Mouse (Mus musculus) liver, embryonic 12.5 days (tissue): ENCODE measurements at regions not wholly inside any gene's neighbourhood (a gene's known extent, or its start where the extent isn't known, plus 50 kb on each side); places are given as distances from the start of the nearest gene placed in this dataset.

Source experiments
- ATAC-seq: fragments of 200-750 bp; cut with Nextera tagmentation; 2 replicates; pipeline ENCODE4 v1.8.0; 2017; ENCODE audit warnings: moderate number of reproducible peaks, mild to moderate bottlenecking, moderate library complexity
- H3K27ac ChIP-seq: fragments of 300-500 bp; sonication (generic); 2 replicates; pipeline ENCODE4 v1.5.1; 2016; ENCODE audit warnings: mild to moderate bottlenecking
- H3K27me3 ChIP-seq: fragments of 300-500 bp; sonication (generic); replicated peaks from 2 replicates; pipeline ENCODE4 v1.6.1; 2016; ENCODE audit warnings: mild to moderate bottlenecking, moderate library complexity
- H3K36me3 ChIP-seq: fragments of 300-500 bp; sonication (generic); 2 replicates; pipeline ENCODE4 v1.6.1; 2016; ENCODE audit warnings: mild to moderate bottlenecking, moderate library complexity
- H3K4me1 ChIP-seq: fragments of 300-500 bp; sonication (generic); 2 replicates; pipeline ENCODE4 v1.6.1; 2016
- H3K4me2 ChIP-seq: fragments of 300-500 bp; sonication (generic); 2 replicates; pipeline ENCODE4 v1.6.1; 2016; ENCODE audit warnings: mild to moderate bottlenecking, moderate library complexity
- H3K4me3 ChIP-seq: fragments of 300-500 bp; sonication (generic); 2 replicates; pipeline ENCODE4 v1.5.1; 2016; ENCODE audit warnings: mild to moderate bottlenecking, moderate library complexity
- H3K9ac ChIP-seq: fragments of 300-500 bp; sonication (generic); 2 replicates; pipeline ENCODE4 v1.6.1; 2016; ENCODE audit warnings: mild to moderate bottlenecking, moderate library complexity
- H3K9me3 ChIP-seq: fragments of 300-500 bp; sonication (generic); replicated peaks from 2 replicates; pipeline ENCODE4 v1.6.1; 2016; ENCODE audit warnings: mild to moderate bottlenecking, moderate library complexity
- WGBS: fragments of 180-500 bp; shearing (Covaris S2); methylation state at CpG from one replicate; pipeline ENCODE4 v1.1.7; 2016; ENCODE audit not compliant: insufficient replicate concordance; 5-methylcytosine and 5-hydroxymethylcytosine counted together

- Histone ChIP-seq H3K4me2 (no peak overlapping the region), H3K4me3 (no peak overlapping the region), H3K36me3 (no peaks in the 10 kb centered on the region), H3K27me3 (no peaks in the 10 kb centered on the region), H3K27ac (no peak overlapping the region), H3K9ac (no peak overlapping the region), H3K9me3 (no peaks in the 10 kb centered on the region), H3K4me1 (no peaks in the 10 kb centered on the region)
- 55% methylated on average over 4 of the region's 4 CpGs for WGBS
- ATAC-seq: no peak
Measured at GRCm38 (mm10) chr1:193969264-193969908, 599.3 kb upstream of the Camk1g start.

- Histone ChIP-seq H3K36me3 (no peaks in the 10 kb centered on the region), H3K4me3 (no peak overlapping the region), H3K27me3 (no peaks in the 10 kb centered on the region), H3K4me2 (no peak overlapping the region), H3K9ac (no peak overlapping the region), H3K9me3 (no peaks in the 10 kb centered on the region), H3K27ac (no peak overlapping the region), H3K4me1 (no peaks in the 10 kb centered on the region)
- 59% methylated on average over 4 of the region's 4 CpGs for WGBS
- no peak for ATAC-seq
Measured at GRCm38 (mm10) chr1:193967957-193968926, 598.1 kb upstream of the Camk1g start.

GRCm38 (mm10) chr1:193966652-193967555 lies 596.8 kb upstream of the Camk1g start:
- Histone ChIP-seq H3K9ac (no peak overlapping the region), H3K36me3 (no peaks in the 10 kb centered on the region), H3K27ac (no peak overlapping the region), H3K9me3 (no peaks in the 10 kb centered on the region), H3K4me3 (no peak overlapping the region), H3K4me1 (no peaks in the 10 kb centered on the region), H3K4me2 (no peak overlapping the region), H3K27me3 (no peaks in the 10 kb centered on the region)
- WGBS: 48% methylated on average over 1 of the region's 1 CpGs
- ATAC-seq: no peak

GRCm38 (mm10) chr1:193965278-193965677 lies 595.2 kb upstream of the Camk1g start:
- H3K36me3 ChIP-seq: no peaks in the 10 kb centered on the region
- no peak overlapping the region for H3K9ac ChIP-seq
- ATAC-seq: no peak
- no peak overlapping the region for H3K4me3 ChIP-seq
- no peaks in the 10 kb centered on the region for H3K9me3 ChIP-seq
- H3K27ac ChIP-seq: no peak overlapping the region
- H3K27me3 ChIP-seq: no peaks in the 10 kb centered on the region
- 50% methylated on average over 1 of the region's 1 CpGs for WGBS
- no peaks in the 10 kb centered on the region for H3K4me1 ChIP-seq
- H3K4me2 ChIP-seq: no peak overlapping the region

- H3K27ac ChIP-seq: no peak overlapping the region
- H3K27me3 ChIP-seq: no peaks in the 10 kb centered on the region
- no peaks in the 10 kb centered on the region for H3K4me1 ChIP-seq
- H3K9me3 ChIP-seq: no peaks in the 10 kb centered on the region
- H3K9ac ChIP-seq: no peak overlapping the region
- H3K4me3 ChIP-seq: no peak overlapping the region
- no peaks in the 10 kb centered on the region for H3K36me3 ChIP-seq
- no peak overlapping the region for H3K4me2 ChIP-seq
- no peak for ATAC-seq
Measured at GRCm38 (mm10) chr1:193951936-193952335, 581.8 kb upstream of the Camk1g start.

- H3K9ac ChIP-seq: no peak overlapping the region
- H3K36me3 ChIP-seq: no peaks in the 10 kb centered on the region
- no peaks in the 10 kb centered on the region for H3K27me3 ChIP-seq
- H3K4me2 ChIP-seq: no peak overlapping the region
- H3K27ac ChIP-seq: no peak overlapping the region
- ATAC-seq: no peak
- no peak overlapping the region for H3K4me3 ChIP-seq
- no peaks in the 10 kb centered on the region for H3K4me1 ChIP-seq
- no peaks in the 10 kb centered on the region for H3K9me3 ChIP-seq
Measured at GRCm38 (mm10) chr1:193949817-193950216, 579.7 kb upstream of the Camk1g start.

- no peaks in the 10 kb centered on the region for H3K36me3 ChIP-seq
- H3K27me3 ChIP-seq: no peaks in the 10 kb centered on the region
- H3K9ac ChIP-seq: no peak overlapping the region
- WGBS: 52% methylated on average over 6 of the region's 6 CpGs
- ATAC-seq: no peak
- no peaks in the 10 kb centered on the region for H3K9me3 ChIP-seq
- no peak overlapping the region for H3K4me3 ChIP-seq
- H3K4me2 ChIP-seq: no peak overlapping the region
- no peak overlapping the region for H3K27ac ChIP-seq
- H3K4me1 ChIP-seq: no peaks in the 10 kb centered on the region
Measured at GRCm38 (mm10) chr1:193946953-193947586, 577.0 kb upstream of the Camk1g start.

- no peak for ATAC-seq
- no peaks in the 10 kb centered on the region for H3K9me3 ChIP-seq
- H3K9ac ChIP-seq: no peak overlapping the region
- no peaks in the 10 kb centered on the region for H3K4me1 ChIP-seq
- WGBS: 67% methylated on average over 2 of the region's 2 CpGs
- no peak overlapping the region for H3K4me3 ChIP-seq
- no peaks in the 10 kb centered on the region for H3K36me3 ChIP-seq
- no peak overlapping the region for H3K27ac ChIP-seq
- H3K27me3 ChIP-seq: no peaks in the 10 kb centered on the region
- H3K4me2 ChIP-seq: no peak overlapping the region
Measured at GRCm38 (mm10) chr1:193935969-193936368, 565.9 kb upstream of the Camk1g start.

- Histone ChIP-seq H3K4me1 (no peaks in the 10 kb centered on the region), H3K27ac (no peak overlapping the region), H3K27me3 (no peaks in the 10 kb centered on the region), H3K4me3 (no peak overlapping the region), H3K9me3 (no peaks in the 10 kb centered on the region), H3K4me2 (no peak overlapping the region), H3K9ac (no peak overlapping the region), H3K36me3 (no peaks in the 10 kb centered on the region)
- peak; percentile 57 for ATAC-seq
- 29% methylated on average over 1 of the region's 1 CpGs for WGBS
Measured at GRCm38 (mm10) chr1:193934308-193934707, 564.2 kb upstream of the Camk1g start.

GRCm38 (mm10) chr1:193931131-193931729 lies 561.1 kb upstream of the Camk1g start:
- Histone ChIP-seq H3K27me3 (no peaks in the 10 kb centered on the region), H3K36me3 (no peaks in the 10 kb centered on the region), H3K9ac (no peak overlapping the region), H3K9me3 (no peaks in the 10 kb centered on the region), H3K27ac (no peak overlapping the region), H3K4me3 (no peak overlapping the region), H3K4me2 (no peak overlapping the region), H3K4me1 (no peaks in the 10 kb centered on the region)
- WGBS: 70% methylated on average over 5 of the region's 5 CpGs
- no peak for ATAC-seq

- Histone ChIP-seq H3K4me2 (no peak overlapping the region), H3K27ac (no peak overlapping the region), H3K9me3 (no peaks in the 10 kb centered on the region), H3K9ac (no peak overlapping the region), H3K36me3 (no peaks in the 10 kb centered on the region), H3K4me3 (no peak overlapping the region), H3K4me1 (no peaks in the 10 kb centered on the region), H3K27me3 (no peaks in the 10 kb centered on the region)
- WGBS: 52% methylated on average over 4 of the region's 4 CpGs
- no peak for ATAC-seq
Measured at GRCm38 (mm10) chr1:193928607-193929006, 558.5 kb upstream of the Camk1g start.
